Comparison of ENCODE assay signal across 8 mouse cellular contexts in genomic region chr13:51853301-51854243, GRCm38 (mm10). TPM values are rescaled to one million over a fixed set of nuclear protein-coding genes. Genes with fewer than 3 reads are reported as not detected.
A peak's percentile ranks its signal among the peaks of the same experiment; 100 is the strongest.
DNase-seq lines count a peak whose midpoint lies in the region; ATAC-seq and TF ChIP-seq lines count a peak whose summit lies in the region.

No protein-coding gene starts in this region.

- H3K4me2 ChIP-seq in forebrain, embryonic 13.5 days = peak overlapping the region; percentile 5; the same call in 1 of the 2 replicates
- H3K4me2 ChIP-seq in forebrain, embryonic 12.5 days = no peak overlapping the region
- no peak overlapping the region for H3K4me2 ChIP-seq in hindbrain, embryonic 15.5 days
- H3K4me2 ChIP-seq in midbrain, embryonic 12.5 days (replicated peaks) = no peak overlapping the region

- intact Hi-C loops in left cerebral cortex, adult 2 months (cut with DNase I) = no loop called here

- no peak for TF ChIP-seq CTCF in left cerebral cortex, adult 2 months (IDR thresholded peaks at IDR 0.05)

- no peak overlapping the region for H3K4me3 ChIP-seq in forebrain, embryonic 13.5 days
- no peak overlapping the region for H3K4me3 ChIP-seq in forebrain, embryonic 12.5 days (replicated peaks)
- H3K4me3 ChIP-seq in hindbrain, embryonic 15.5 days = no peak overlapping the region
- H3K4me3 ChIP-seq in midbrain, embryonic 12.5 days = no peak overlapping the region
- no peak overlapping the region for H3K4me3 ChIP-seq in left cerebral cortex, adult 2 months

- WGBS in forebrain, embryonic 13.5 days = 17% methylated on average over 16 of the region's 16 CpGs
- WGBS in forebrain, embryonic 12.5 days = 15% methylated on average over 15 of the region's 16 CpGs
- 19% methylated on average over 16 of the region's 16 CpGs for WGBS in hindbrain, embryonic 15.5 days
- 16% methylated on average over 16 of the region's 16 CpGs for WGBS in midbrain, embryonic 12.5 days

- peaks cover 41% of the 10 kb centered on the region for H3K4me1 ChIP-seq in forebrain, embryonic 13.5 days
- H3K4me1 ChIP-seq in forebrain, embryonic 12.5 days = peaks cover 41% of the 10 kb centered on the region
- peaks cover 30% of the 10 kb centered on the region for H3K4me1 ChIP-seq in hindbrain, embryonic 15.5 days (replicated peaks)
- peaks cover 37% of the 10 kb centered on the region for H3K4me1 ChIP-seq in midbrain, embryonic 12.5 days

- no peaks in the 10 kb centered on the region for H3K9me3 ChIP-seq in forebrain, embryonic 13.5 days (replicated peaks)
- H3K9me3 ChIP-seq in forebrain, embryonic 12.5 days = no peaks in the 10 kb centered on the region
- no peaks in the 10 kb centered on the region for H3K9me3 ChIP-seq in hindbrain, embryonic 15.5 days
- H3K9me3 ChIP-seq in midbrain, embryonic 12.5 days = no peaks in the 10 kb centered on the region

- H3K36me3 ChIP-seq in forebrain, embryonic 13.5 days (ENCODE audit: poor library complexity, severe bottlenecking) = no peaks in the 10 kb centered on the region
- no peaks in the 10 kb centered on the region for H3K36me3 ChIP-seq in forebrain, embryonic 12.5 days (replicated peaks)
- no peaks in the 10 kb centered on the region for H3K36me3 ChIP-seq in hindbrain, embryonic 15.5 days
- H3K36me3 ChIP-seq in midbrain, embryonic 12.5 days = no peaks in the 10 kb centered on the region

- ATAC-seq in forebrain, embryonic 13.5 days = no peak
- no peak; the same call in 1 of the 2 replicates for ATAC-seq in forebrain, embryonic 12.5 days (ENCODE audit: low FRiP score)
- peak; percentile 35; the same call in 1 of the 2 replicates for ATAC-seq in hindbrain, embryonic 15.5 days (ENCODE audit: low FRiP score, low read depth)
- ATAC-seq in midbrain, embryonic 12.5 days (ENCODE audit: low FRiP score, low read depth) = no peak
- no peak for ATAC-seq in monocyte, adult 5-6 weeks (replicated peaks; ENCODE audit: insufficient number of reproducible peaks, low FRiP score, low TSS enrichment, poor library complexity, severe bottlenecking)

- peaks cover 46% of the 10 kb centered on the region for H3K27me3 ChIP-seq in forebrain, embryonic 13.5 days
- H3K27me3 ChIP-seq in forebrain, embryonic 12.5 days = peaks cover 61% of the 10 kb centered on the region
- peaks cover 8% of the 10 kb centered on the region; the same call in 1 of the 2 replicates for H3K27me3 ChIP-seq in hindbrain, embryonic 15.5 days
- peaks cover 84% of the 10 kb centered on the region for H3K27me3 ChIP-seq in midbrain, embryonic 12.5 days

- peak; percentile 35 for DNase-seq in ZHBTc4 (ENCODE audit: low read depth, low spot score)
- no peak for DNase-seq in ovary, postnatal 14 days (ENCODE audit: low spot score)
- DNase-seq in left cerebral cortex, adult 2 months (ENCODE audit: extremely low spot score in 1 of 2, low spot score in 2 of 2) = no peak

- no peak overlapping the region for H3K27ac ChIP-seq in forebrain, embryonic 13.5 days
- no peak overlapping the region for H3K27ac ChIP-seq in forebrain, embryonic 12.5 days
- no peak overlapping the region for H3K27ac ChIP-seq in hindbrain, embryonic 15.5 days (replicated peaks)
- no peak overlapping the region for H3K27ac ChIP-seq in midbrain, embryonic 12.5 days (replicated peaks)
- no peak overlapping the region for H3K27ac ChIP-seq in left cerebral cortex, adult 2 months

- H3K9ac ChIP-seq in forebrain, embryonic 13.5 days = no peak overlapping the region
- no peak overlapping the region for H3K9ac ChIP-seq in forebrain, embryonic 12.5 days
- H3K9ac ChIP-seq in hindbrain, embryonic 15.5 days = no peak overlapping the region; the same call in 1 of the 2 replicates
- 0 out of 2 replicates have a peak overlapping the region, but pooled peaks have one; percentile 20 for H3K9ac ChIP-seq in midbrain, embryonic 12.5 days (replicated peaks)

RNA-seq across cellular contexts. Expression of gene Gadd45g, which starts 7.1 kb away (rescaled TPM):
- 235 and 252 TPM in 2 replicates for polyA plus RNA-seq in forebrain, embryonic 13.5 days (2015; fragmentation: Nextera tagmentation; extraction: Ambion mirVana)
- 211 and 218 TPM in 2 replicates for polyA plus RNA-seq in forebrain, embryonic 12.5 days (2016; fragmentation: Nextera tagmentation; extraction: Ambion mirVana)
- 57.9 and 89.0 TPM in 2 replicates for polyA plus RNA-seq in hindbrain, embryonic 15.5 days (2015; fragmentation: Nextera tagmentation; extraction: Ambion mirVana)
- polyA plus RNA-seq in midbrain, embryonic 12.5 days (2016; fragmentation: Nextera tagmentation; extraction: Ambion mirVana) = 333 and 354 TPM in 2 replicates
- 17.5 to 34.3 TPM (median 24.0 TPM) in 3 replicates for total RNA-seq in monocyte, adult 5-6 weeks (2017)
- total RNA-seq in left cerebral cortex, adult 2 months (2021) = 10 to 100 TPM; 16.7 to 29.3 TPM
